Mouse (Mus musculus) neural tube, embryonic 15.5 days (tissue): ENCODE data around the gene Tcf21. TPM values are rescaled to one million over a fixed set of nuclear protein-coding genes. Genes with fewer than 3 reads are reported as not detected.

Experiments used
- ATAC-seq: fragments of 200-750 bp; cut with Nextera tagmentation; 2 replicates; pipeline ENCODE4 v1.8.0; 2017; ENCODE audit warnings: mild to moderate bottlenecking, moderate TSS enrichment, moderate library complexity; ENCODE audit not compliant: low FRiP score
- H3K27ac ChIP-seq: fragments of 300-500 bp; sonication (generic); replicated peaks from 2 replicates; pipeline ENCODE4 v1.5.1; 2015; ENCODE audit warnings: mild to moderate bottlenecking, inconsistent platforms
- H3K27me3 ChIP-seq: fragments of 300-500 bp; sonication (generic); replicated peaks from 2 replicates; pipeline ENCODE4 v1.6.1; 2015; ENCODE audit warnings: inconsistent platforms
- H3K36me3 ChIP-seq: fragments of 300-500 bp; sonication (generic); 2 replicates; pipeline ENCODE4 v1.6.1; 2015; ENCODE audit warnings: inconsistent platforms
- H3K4me1 ChIP-seq: fragments of 300-500 bp; sonication (generic); 2 replicates; pipeline ENCODE4 v1.6.1; 2015; ENCODE audit warnings: inconsistent platforms
- H3K4me2 ChIP-seq: fragments of 300-500 bp; sonication (generic); 2 replicates; pipeline ENCODE4 v1.6.1; 2015; ENCODE audit warnings: inconsistent platforms, mild to moderate bottlenecking, moderate library complexity
- H3K4me3 ChIP-seq: fragments of 300-500 bp; sonication (generic); replicated peaks from 2 replicates; pipeline ENCODE4 v1.5.1; 2015; ENCODE audit warnings: mild to moderate bottlenecking, inconsistent platforms
- H3K9ac ChIP-seq: fragments of 300-500 bp; sonication (generic); replicated peaks from 2 replicates; pipeline ENCODE4 v1.6.1; 2015; ENCODE audit warnings: mild to moderate bottlenecking, inconsistent platforms
- H3K9me3 ChIP-seq: fragments of 300-500 bp; sonication (generic); replicated peaks from 2 replicates; pipeline ENCODE4 v1.6.1; 2016; ENCODE audit warnings: inconsistent platforms
- WGBS: fragments of 180-500 bp; shearing (Covaris S2); methylation state at CpG from one replicate; pipeline ENCODE4 v1.1.7; 2015; ENCODE audit warnings: mixed read lengths; 5-methylcytosine and 5-hydroxymethylcytosine counted together
- polyA plus RNA-seq: library from polyadenylated mRNA; unstranded; fragments of >200 nt; fragmentation: Nextera tagmentation; extraction: Ambion mirVana; gene quantifications from 2 replicates; pipeline ENCODE4 v1.2.1, GENCODE M21; 2015

Gene Tcf21
- polyA plus RNA-seq, 1 experiment from 2014 or later, result not detected

- no peak for ATAC-seq
- H3K4me2 ChIP-seq, result no peak overlapping the region
- no peaks in the 10 kb centered on the region for H3K36me3 ChIP-seq
- peaks cover 83% of the 10 kb centered on the region for H3K27me3 ChIP-seq
- H3K27ac ChIP-seq, result no peak overlapping the region
- no peak overlapping the region for H3K9ac ChIP-seq
- H3K4me1 ChIP-seq, result peaks cover 15% of the 10 kb centered on the region
- no peak overlapping the region for H3K4me3 ChIP-seq
- WGBS, result 1% methylated on average over 2 of the region's 2 CpGs
- H3K9me3 ChIP-seq, result no peaks in the 10 kb centered on the region
Measured at GRCm38 (mm10) chr10:22814771-22815170, 5.2 kb downstream of the Tcf21 start.

- no peak overlapping the region for H3K4me2 ChIP-seq
Measured at GRCm38 (mm10) chr10:22814294-22814693, 5.7 kb downstream of the Tcf21 start.

GRCm38 (mm10) chr10:22813317-22813960 lies 6.5 kb downstream of the Tcf21 start:
- ATAC-seq, result no peak
- no peak overlapping the region for H3K4me3 ChIP-seq
- peaks cover 79% of the 10 kb centered on the region for H3K27me3 ChIP-seq
- peak overlapping the region; percentile 19; the same call in 1 of the 2 replicates for H3K4me2 ChIP-seq
- under 1% methylated on average over 18 of the region's 18 CpGs for WGBS
- H3K36me3 ChIP-seq, result no peaks in the 10 kb centered on the region
- peaks cover 9% of the 10 kb centered on the region; the same call in 1 of the 2 replicates for H3K4me1 ChIP-seq
- H3K27ac ChIP-seq, result no peak overlapping the region
- H3K9me3 ChIP-seq, result no peaks in the 10 kb centered on the region
- H3K9ac ChIP-seq, result no peak overlapping the region

More at GRCm38 (mm10) chr10:22814294-22814693, 5.7 kb downstream of the Tcf21 start:
- Histone ChIP-seq H3K27me3 (peaks cover 83% of the 10 kb centered on the region), H3K27ac (no peak overlapping the region), H3K4me1 (peaks cover 12% of the 10 kb centered on the region), H3K9me3 (no peaks in the 10 kb centered on the region), H3K36me3 (no peaks in the 10 kb centered on the region), H3K9ac (no peak overlapping the region), H3K4me3 (no peak overlapping the region)
- ATAC-seq, result no peak
- WGBS, result 0% methylated on average over 4 of the region's 8 CpGs

GRCm38 (mm10) chr10:22811921-22812320 lies 8.1 kb downstream of the Tcf21 start:
- 10% methylated on average over 12 of the region's 12 CpGs for WGBS
- H3K27me3 ChIP-seq, result peaks cover 70% of the 10 kb centered on the region

GRCm38 (mm10) chr10:22782684-22783083 lies 37.3 kb downstream of the Tcf21 start:
- Histone ChIP-seq H3K27ac (no peak overlapping the region), H3K27me3 (no peaks in the 10 kb centered on the region), H3K4me2 (no peak overlapping the region), H3K4me3 (no peak overlapping the region), H3K9me3 (no peaks in the 10 kb centered on the region), H3K36me3 (no peaks in the 10 kb centered on the region), H3K9ac (no peak overlapping the region), H3K4me1 (no peaks in the 10 kb centered on the region)
- 61% methylated on average over 3 of the region's 3 CpGs for WGBS
- ATAC-seq, result no peak

More at GRCm38 (mm10) chr10:22811921-22812320, 8.1 kb downstream of the Tcf21 start:
- Histone ChIP-seq H3K9me3 (no peaks in the 10 kb centered on the region), H3K27ac (no peak overlapping the region), H3K9ac (no peak overlapping the region), H3K4me3 (no peak overlapping the region), H3K4me2 (no peak overlapping the region), H3K36me3 (no peaks in the 10 kb centered on the region), H3K4me1 (peaks cover 9% of the 10 kb centered on the region; the same call in 1 of the 2 replicates)
- no peak for ATAC-seq

GRCm38 (mm10) chr10:22781466-22781865 lies 38.5 kb downstream of the Tcf21 start:
- WGBS, result 37% methylated on average over 4 of the region's 4 CpGs

GRCm38 (mm10) chr10:22777939-22778338 lies 42.0 kb downstream of the Tcf21 start:
- Histone ChIP-seq H3K36me3 (no peaks in the 10 kb centered on the region), H3K27ac (no peak overlapping the region)

More at GRCm38 (mm10) chr10:22781466-22781865, 38.5 kb downstream of the Tcf21 start:
- Histone ChIP-seq H3K4me2 (no peak overlapping the region), H3K4me1 (no peaks in the 10 kb centered on the region), H3K27ac (no peak overlapping the region), H3K4me3 (no peak overlapping the region), H3K9ac (no peak overlapping the region), H3K36me3 (no peaks in the 10 kb centered on the region), H3K9me3 (no peaks in the 10 kb centered on the region), H3K27me3 (no peaks in the 10 kb centered on the region)
- ATAC-seq, result no peak

GRCm38 (mm10) chr10:22776007-22776698 lies 43.8 kb downstream of the Tcf21 start:
- Histone ChIP-seq H3K9me3 (no peaks in the 10 kb centered on the region), H3K4me3 (no peak overlapping the region), H3K4me1 (no peaks in the 10 kb centered on the region), H3K27ac (no peak overlapping the region), H3K9ac (no peak overlapping the region), H3K27me3 (no peaks in the 10 kb centered on the region), H3K4me2 (no peak overlapping the region), H3K36me3 (no peaks in the 10 kb centered on the region)
- 9% methylated on average over 7 of the region's 7 CpGs for WGBS
- peak; percentile 86 for ATAC-seq

More at GRCm38 (mm10) chr10:22777939-22778338, 42.0 kb downstream of the Tcf21 start:
- Histone ChIP-seq H3K4me2 (no peak overlapping the region), H3K9ac (no peak overlapping the region), H3K27me3 (no peaks in the 10 kb centered on the region), H3K4me3 (no peak overlapping the region), H3K4me1 (no peaks in the 10 kb centered on the region), H3K9me3 (no peaks in the 10 kb centered on the region)
- ATAC-seq, result no peak
- 17% methylated on average over 5 of the region's 5 CpGs for WGBS

GRCm38 (mm10) chr10:22775456-22775855 lies 44.5 kb downstream of the Tcf21 start:
- Histone ChIP-seq H3K4me2 (no peak overlapping the region), H3K27ac (no peak overlapping the region), H3K4me1 (no peaks in the 10 kb centered on the region), H3K36me3 (no peaks in the 10 kb centered on the region), H3K4me3 (no peak overlapping the region), H3K27me3 (no peaks in the 10 kb centered on the region), H3K9ac (no peak overlapping the region), H3K9me3 (no peaks in the 10 kb centered on the region)
- no peak for ATAC-seq
- 56% methylated on average over 2 of the region's 2 CpGs for WGBS

- Histone ChIP-seq H3K27ac (no peak overlapping the region), H3K36me3 (no peaks in the 10 kb centered on the region), H3K9ac (no peak overlapping the region), H3K4me2 (no peak overlapping the region), H3K4me3 (no peak overlapping the region), H3K27me3 (no peaks in the 10 kb centered on the region), H3K4me1 (no peaks in the 10 kb centered on the region), H3K9me3 (no peaks in the 10 kb centered on the region)
- WGBS, result 89% methylated on average over 3 of the region's 3 CpGs
- ATAC-seq, result no peak
Measured at GRCm38 (mm10) chr10:22774626-22775025, 45.3 kb downstream of the Tcf21 start.
